Mouse (Mus musculus): Measurements from ENCODE around the gene Yipf7. TPM values are rescaled to one million over a fixed set of nuclear protein-coding genes. Genes with fewer than 3 reads are reported as not detected.
A peak's percentile ranks its signal among the peaks of the same experiment; 100 is the strongest.

Gene Yipf7
- total and polyA plus RNA-seq, 2 experiments from 2014 or later: not detected

DNA sequence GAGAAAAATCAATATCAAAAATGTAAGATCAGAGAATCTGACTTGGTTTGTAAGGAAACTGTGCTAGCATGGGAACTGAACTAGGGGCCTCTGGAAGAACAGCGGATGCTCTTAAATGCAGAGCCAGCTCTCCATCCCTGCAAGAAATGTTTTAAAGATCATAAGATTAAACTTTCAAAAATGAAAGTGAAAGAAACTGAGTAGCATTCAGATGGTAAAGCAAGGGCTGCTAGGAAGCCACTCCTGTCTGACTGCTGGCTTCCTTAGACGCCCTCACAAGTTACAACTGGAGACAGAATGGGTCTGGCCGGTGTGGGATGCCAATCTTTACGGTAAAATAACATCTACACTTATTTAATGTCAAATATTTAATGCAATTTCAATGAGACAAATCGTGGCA is 20.4 kb downstream of the Yipf7 start:
- no peaks in the 10 kb centered on the region for H3K9me3 ChIP-seq (ENCODE audit: low read length)
- H3K4me2 ChIP-seq (ENCODE audit: low read depth): no peak overlapping the region
- 74% methylated on average over 5 of the region's 5 CpGs for WGBS
- TF ChIP-seq CTCF (IDR thresholded peaks at IDR 0.05; ENCODE audit: low read depth): no peak
- H3K4me1 ChIP-seq (ENCODE audit: insufficient read depth): no peaks in the 10 kb centered on the region
- no peak overlapping the region for H3K27ac ChIP-seq (ENCODE audit: low read depth, low read length)
- H3K36me3 ChIP-seq (ENCODE audit: insufficient read depth): no peaks in the 10 kb centered on the region
- DNase-seq: no peak
- no peaks in the 10 kb centered on the region for H3K27me3 ChIP-seq (ENCODE audit: insufficient read depth, low read length)
- H3K4me3 ChIP-seq (ENCODE audit: low read depth, low read length): no peak overlapping the region
- ATAC-seq: no peak
- H3K9ac ChIP-seq: no peak overlapping the region

DNA sequence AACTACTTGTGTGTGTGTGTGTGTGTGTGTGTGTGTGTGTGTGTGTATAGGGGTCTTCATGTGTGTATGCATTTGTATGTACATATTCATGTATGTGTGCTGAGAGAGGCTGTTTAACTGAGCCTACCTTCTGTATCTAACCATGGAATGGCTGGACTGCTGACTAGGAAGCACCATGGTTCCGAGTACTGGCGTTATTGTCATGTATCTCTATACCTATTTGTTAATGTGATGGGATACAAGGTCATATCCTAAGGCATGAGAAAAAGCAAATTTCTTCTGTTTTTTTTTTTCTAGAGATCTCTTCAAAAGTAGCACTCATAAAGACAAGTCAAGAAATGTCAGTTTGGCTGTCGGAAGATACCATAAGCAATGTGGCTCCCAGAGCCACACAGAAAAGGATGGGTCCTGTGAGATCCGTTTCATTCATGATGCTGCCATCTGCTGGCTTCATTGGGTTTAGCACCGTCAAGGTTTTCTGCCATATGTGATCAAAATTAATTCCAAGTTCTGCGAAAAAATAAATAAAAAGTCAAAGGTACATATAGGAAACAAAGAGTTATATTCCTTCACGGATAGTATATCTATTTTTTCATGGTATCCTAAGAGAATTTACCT is 21.7 kb downstream of the Yipf7 start:
- Histone ChIP-seq H3K9me3 (ENCODE audit: low read length) (no peaks in the 10 kb centered on the region), H3K27ac (ENCODE audit: low read depth, low read length) (no peak overlapping the region), H3K9ac (no peak overlapping the region), H3K4me2 (ENCODE audit: low read depth) (no peak overlapping the region), H3K36me3 (ENCODE audit: insufficient read depth) (no peaks in the 10 kb centered on the region), H3K27me3 (ENCODE audit: insufficient read depth, low read length) (no peaks in the 10 kb centered on the region), H3K4me1 (ENCODE audit: insufficient read depth) (no peaks in the 10 kb centered on the region), H3K4me3 (ENCODE audit: low read depth, low read length) (no peak overlapping the region)
- WGBS: 32% methylated on average over 7 of the region's 7 CpGs
- ATAC-seq (peak; percentile 72), DNase-seq (peak; percentile 84)
- TF ChIP-seq CTCF (IDR thresholded peaks at IDR 0.05; ENCODE audit: low read depth): peak; percentile 80

DNA sequence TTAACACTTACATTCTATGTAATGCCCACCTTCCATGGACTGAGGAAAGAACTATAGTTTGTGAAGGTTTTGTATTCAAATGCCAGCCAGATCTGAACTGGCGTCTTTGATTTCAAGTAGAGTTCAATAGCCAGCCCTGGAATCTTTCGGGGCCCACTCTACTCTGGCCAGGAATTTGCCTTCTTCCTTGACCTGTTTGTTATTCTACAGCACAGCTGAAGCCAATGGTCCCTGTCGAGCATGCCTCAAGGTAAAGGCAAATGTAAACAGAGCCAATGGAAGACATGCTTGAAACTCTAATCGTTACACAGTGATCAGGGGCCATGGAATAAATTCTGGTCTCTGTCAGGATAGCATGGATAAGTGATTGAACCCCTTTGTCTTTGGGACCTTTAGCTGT is 30.2 kb downstream of the Yipf7 start:
- no peak for TF ChIP-seq CTCF (IDR thresholded peaks at IDR 0.05; ENCODE audit: low read depth)
- ATAC-seq: no peak

DNA sequence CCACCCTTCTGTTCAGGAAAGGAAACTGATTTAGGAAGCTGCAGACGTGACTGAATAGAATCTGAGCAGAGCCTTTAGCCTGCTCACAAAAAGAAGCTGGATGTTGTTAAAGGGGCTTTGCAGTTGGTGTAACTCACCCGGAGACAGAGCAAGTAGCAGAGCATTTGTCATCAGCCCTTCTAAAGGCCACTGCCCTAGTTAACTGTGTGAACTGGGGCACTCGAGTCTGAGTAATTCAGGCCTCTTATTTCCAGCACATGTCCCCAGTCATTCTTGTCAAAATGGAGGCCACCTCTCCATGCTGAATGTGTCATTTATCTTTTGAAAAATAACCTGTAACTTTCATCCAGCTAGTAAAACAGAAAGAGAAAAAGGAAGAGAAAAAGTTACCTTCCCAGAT is 30.8 kb downstream of the Yipf7 start:
- Histone ChIP-seq H3K4me3 (ENCODE audit: low read depth, low read length) (no peak overlapping the region), H3K4me2 (ENCODE audit: low read depth) (no peak overlapping the region), H3K4me1 (ENCODE audit: insufficient read depth) (no peaks in the 10 kb centered on the region), H3K27ac (ENCODE audit: low read depth, low read length) (no peak overlapping the region), H3K36me3 (ENCODE audit: insufficient read depth) (no peaks in the 10 kb centered on the region), H3K9ac (no peak overlapping the region), H3K27me3 (ENCODE audit: insufficient read depth, low read length) (no peaks in the 10 kb centered on the region), H3K9me3 (ENCODE audit: low read length) (no peaks in the 10 kb centered on the region)
- ATAC-seq (no peak), DNase-seq (no peak)
- WGBS: 40% methylated on average over 3 of the region's 3 CpGs
- TF ChIP-seq CTCF (IDR thresholded peaks at IDR 0.05; ENCODE audit: low read depth): no peak

More for the DNA sequence above, 30.2 kb downstream of the Yipf7 start:
- no peaks in the 10 kb centered on the region for H3K9me3 ChIP-seq (ENCODE audit: low read length)
- H3K4me1 ChIP-seq (ENCODE audit: insufficient read depth): no peaks in the 10 kb centered on the region
- H3K36me3 ChIP-seq (ENCODE audit: insufficient read depth): no peaks in the 10 kb centered on the region
- H3K27me3 ChIP-seq (ENCODE audit: insufficient read depth, low read length): no peaks in the 10 kb centered on the region
- H3K27ac ChIP-seq (ENCODE audit: low read depth, low read length): no peak overlapping the region
- WGBS: 85% methylated on average over 4 of the region's 4 CpGs
- H3K9ac ChIP-seq: no peak overlapping the region
- no peak overlapping the region for H3K4me3 ChIP-seq (ENCODE audit: low read depth, low read length)
- no peak for DNase-seq
- no peak overlapping the region for H3K4me2 ChIP-seq (ENCODE audit: low read depth)

GRCm38 (mm10) chr5:69507045-69507444 is 35.4 kb downstream of the Yipf7 start:
- no peak overlapping the region for H3K4me2 ChIP-seq (ENCODE audit: low read depth)
- H3K4me3 ChIP-seq (ENCODE audit: low read depth, low read length): no peak overlapping the region
- H3K9ac ChIP-seq: no peak overlapping the region
- no peaks in the 10 kb centered on the region for H3K36me3 ChIP-seq (ENCODE audit: insufficient read depth)
- H3K27ac ChIP-seq (ENCODE audit: low read depth, low read length): no peak overlapping the region
- DNase-seq (peak; percentile 29), ATAC-seq (peak; percentile 82)
- no peaks in the 10 kb centered on the region for H3K9me3 ChIP-seq (ENCODE audit: low read length)
- TF ChIP-seq CTCF (IDR thresholded peaks at IDR 0.05; ENCODE audit: low read depth): no peak
- no peaks in the 10 kb centered on the region for H3K4me1 ChIP-seq (ENCODE audit: insufficient read depth)
- H3K27me3 ChIP-seq (ENCODE audit: insufficient read depth, low read length): no peaks in the 10 kb centered on the region
- 70% methylated on average over 3 of the region's 3 CpGs for WGBS

GRCm38 (mm10) chr5:69489046-69489445 is 53.4 kb downstream of the Yipf7 start:
- TF ChIP-seq CTCF (IDR thresholded peaks at IDR 0.05; ENCODE audit: low read depth): no peak
- no peaks in the 10 kb centered on the region for H3K4me1 ChIP-seq (ENCODE audit: insufficient read depth)

GRCm38 (mm10) chr5:69467520-69467919 is 74.9 kb downstream of the Yipf7 start:
- TF ChIP-seq CTCF (IDR thresholded peaks at IDR 0.05; ENCODE audit: low read depth): no peak
- H3K9ac ChIP-seq: no peak overlapping the region
- H3K4me1 ChIP-seq (ENCODE audit: insufficient read depth): no peaks in the 10 kb centered on the region
- DNase-seq (no peak), ATAC-seq (no peak)
- no peaks in the 10 kb centered on the region for H3K9me3 ChIP-seq (ENCODE audit: low read length)
- 52% methylated on average over 1 of the region's 1 CpGs for WGBS
- no peak overlapping the region for H3K27ac ChIP-seq (ENCODE audit: low read depth, low read length)
- H3K36me3 ChIP-seq (ENCODE audit: insufficient read depth): no peaks in the 10 kb centered on the region
- H3K4me3 ChIP-seq (ENCODE audit: low read depth, low read length): no peak overlapping the region
- no peak overlapping the region for H3K4me2 ChIP-seq (ENCODE audit: low read depth)
- H3K27me3 ChIP-seq (ENCODE audit: insufficient read depth, low read length): no peaks in the 10 kb centered on the region

More at GRCm38 (mm10) chr5:69489046-69489445, 53.4 kb downstream of the Yipf7 start:
- Histone ChIP-seq H3K4me3 (ENCODE audit: low read depth, low read length) (no peak overlapping the region), H3K9ac (no peak overlapping the region), H3K4me2 (ENCODE audit: low read depth) (no peak overlapping the region), H3K27me3 (ENCODE audit: insufficient read depth, low read length) (no peaks in the 10 kb centered on the region), H3K27ac (ENCODE audit: low read depth, low read length) (no peak overlapping the region), H3K9me3 (ENCODE audit: low read length) (no peaks in the 10 kb centered on the region), H3K36me3 (ENCODE audit: insufficient read depth) (no peaks in the 10 kb centered on the region)
- DNase-seq: no peak
- ATAC-seq: no peak

Other genes starting within 250 kb of the Yipf7 start
- gene Kctd8, start 201.0 kb downstream of the Yipf7 start, total RNA-seq (2014; rRNA removed): 18.6 and 19.0 TPM in 2 replicates
- 13.6 and 17.1 TPM in 2 replicates for gene Kctd8, start 201.0 kb downstream of the Yipf7 start, polyA plus RNA-seq (2015; fragmentation: Nextera tagmentation; extraction: Ambion mirVana)
- 53.4 and 57.5 TPM in 2 replicates for gene Guf1, start 14.3 kb upstream of the Yipf7 start, total RNA-seq (2014; rRNA removed)
- 17.0 and 25.7 TPM in 2 replicates for gene Guf1, start 14.3 kb upstream of the Yipf7 start, polyA plus RNA-seq (2015; fragmentation: Nextera tagmentation; extraction: Ambion mirVana)
- 22.4 and 24.3 TPM in 2 replicates for gene Gnpda2, start 49.7 kb upstream of the Yipf7 start, total RNA-seq (2014; rRNA removed)
- 37.2 and 40.4 TPM in 2 replicates for gene Gnpda2, start 49.7 kb upstream of the Yipf7 start, polyA plus RNA-seq (2015; fragmentation: Nextera tagmentation; extraction: Ambion mirVana)